Mouse (Mus musculus) liver, embryonic 15.5 days (tissue): ENCODE results near the gene Dnajc17. TPM values are rescaled to one million over a fixed set of nuclear protein-coding genes. Genes with fewer than 3 reads are reported as not detected.

ENCODE experiments used
- ATAC-seq: fragments of 200-750 bp; cut with Nextera tagmentation; 2 replicates; pipeline ENCODE4 v1.8.0; 2017; ENCODE audit warnings: moderate number of reproducible peaks, mild to moderate bottlenecking, moderate library complexity; ENCODE audit not compliant: insufficient read depth
- H3K27ac ChIP-seq: fragments of 300-500 bp; sonication (generic); replicated peaks from 2 replicates; pipeline ENCODE4 v1.5.1; 2015; ENCODE audit warnings: mild to moderate bottlenecking, inconsistent platforms
- H3K27me3 ChIP-seq: fragments of 300-500 bp; sonication (generic); 2 replicates; pipeline ENCODE4 v1.6.1; 2015; ENCODE audit warnings: mild to moderate bottlenecking, inconsistent platforms
- H3K36me3 ChIP-seq: fragments of 300-500 bp; sonication (generic); replicated peaks from 2 replicates; pipeline ENCODE4 v1.6.1; 2015; ENCODE audit warnings: moderate library complexity, mild to moderate bottlenecking, inconsistent platforms
- H3K4me1 ChIP-seq: fragments of 300-500 bp; sonication (generic); replicated peaks from 2 replicates; pipeline ENCODE4 v1.6.1; 2015; ENCODE audit warnings: inconsistent platforms
- H3K4me2 ChIP-seq: fragments of 300-500 bp; sonication (generic); 2 replicates; pipeline ENCODE4 v1.6.1; 2015; ENCODE audit warnings: moderate library complexity, mild to moderate bottlenecking, inconsistent platforms
- H3K4me3 ChIP-seq: fragments of 300-500 bp; sonication (generic); replicated peaks from 2 replicates; pipeline ENCODE4 v1.5.1; 2015; ENCODE audit warnings: mild to moderate bottlenecking, inconsistent platforms
- H3K9ac ChIP-seq: fragments of 300-500 bp; sonication (generic); 2 replicates; pipeline ENCODE4 v1.6.1; 2015; ENCODE audit warnings: moderate library complexity, mild to moderate bottlenecking, inconsistent platforms
- H3K9me3 ChIP-seq: fragments of 300-500 bp; sonication (generic); replicated peaks from 2 replicates; pipeline ENCODE4 v1.6.1; 2016; ENCODE audit warnings: inconsistent platforms
- WGBS: fragments of 180-500 bp; shearing (Covaris S2); methylation state at CpG from one replicate; pipeline ENCODE4 v1.1.7; 2015; ENCODE audit warnings: mixed read lengths; ENCODE audit not compliant: insufficient replicate concordance; 5-methylcytosine and 5-hydroxymethylcytosine counted together
- polyA plus RNA-seq: library from polyadenylated mRNA; unstranded; fragments of >200 nt; fragmentation: Nextera tagmentation; extraction: Ambion mirVana; gene quantifications from 2 replicates; pipeline ENCODE4 v1.2.1, GENCODE M21; 2015

Dnajc17 gene
- polyA plus RNA-seq, 1 experiment from 2014 or later, result 7.0 TPM

- Histone ChIP-seq H3K9me3 (no peaks in the 10 kb centered on the region), H3K4me3 (no peak overlapping the region), H3K9ac (0 out of 2 replicates have a peak overlapping the region, but pooled peaks have one; percentile 6), H3K27ac (peak overlapping the region; percentile 41; the same call in 1 of the 2 replicates), H3K4me1 (peaks cover 31% of the 10 kb centered on the region), H3K36me3 (0 out of 2 replicates have a peak, but pooled peaks cover 9% of the 10 kb centered on the region), H3K4me2 (peak overlapping the region; percentile 44), H3K27me3 (peaks cover 19% of the 10 kb centered on the region)
- ATAC-seq, result peak; percentile 58
- 6% methylated on average over 13 of the region's 13 CpGs for WGBS
These were observed 35.6 kb downstream of the Dnajc17 start for GRCm38 (mm10) chr2:119172862-119173576.

DNA sequence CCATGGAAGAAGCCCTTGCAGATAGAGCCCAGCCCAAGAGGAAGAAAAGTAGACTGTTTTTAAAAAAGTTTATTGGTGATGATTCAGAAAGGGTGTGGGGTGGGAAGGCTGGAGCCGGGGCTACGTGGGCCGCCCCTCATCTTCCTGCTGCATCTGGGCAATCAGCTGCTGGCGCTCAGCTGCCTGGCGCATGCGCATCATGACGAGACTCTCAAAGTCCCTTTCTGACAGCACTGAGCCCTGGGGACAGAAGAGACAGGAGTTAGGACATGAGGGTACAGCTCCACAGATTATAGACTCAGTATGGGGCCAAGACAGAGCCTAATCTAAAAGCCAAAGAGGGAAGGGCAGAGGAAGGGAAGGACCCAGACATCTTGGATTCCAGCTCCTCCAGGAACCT is 36.1 kb downstream of the Dnajc17 start:
- H3K4me3 ChIP-seq, result no peak overlapping the region
- H3K27me3 ChIP-seq, result peaks cover 25% of the 10 kb centered on the region
- H3K9me3 ChIP-seq, result no peaks in the 10 kb centered on the region
- 0 out of 2 replicates have a peak overlapping the region, but pooled peaks have one; percentile 41 for H3K27ac ChIP-seq
- WGBS, result 75% methylated on average over 7 of the region's 7 CpGs
- no peak for ATAC-seq
- 0 out of 2 replicates have a peak, but pooled peaks cover 9% of the 10 kb centered on the region for H3K36me3 ChIP-seq
- H3K4me1 ChIP-seq, result peaks cover 36% of the 10 kb centered on the region
- 0 out of 2 replicates have a peak overlapping the region, but pooled peaks have one; percentile 6 for H3K9ac ChIP-seq
- H3K4me2 ChIP-seq, result no peak overlapping the region

DNA sequence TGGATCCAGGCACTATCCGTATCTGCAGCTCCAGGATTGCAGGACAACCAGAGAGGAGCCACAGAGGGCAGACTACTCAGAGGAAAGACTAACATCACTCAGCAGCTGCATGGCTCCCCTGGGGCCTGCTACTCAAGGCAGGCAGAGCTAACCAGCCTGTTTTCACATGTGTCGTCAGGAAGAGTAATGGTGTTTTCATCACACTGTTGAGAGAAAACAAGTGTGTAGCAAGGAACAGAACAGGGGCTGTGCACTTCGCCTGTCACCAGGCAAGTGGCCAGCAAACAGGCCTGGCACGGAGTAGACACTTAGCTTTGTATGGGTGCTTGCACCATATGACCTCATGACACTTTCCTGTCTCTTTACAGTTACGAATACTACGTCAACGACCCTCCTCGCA is 37.0 kb downstream of the Dnajc17 start:
- peaks cover 45% of the 10 kb centered on the region for H3K4me1 ChIP-seq
- H3K9ac ChIP-seq, result no peak overlapping the region
- WGBS, result 73% methylated on average over 8 of the region's 8 CpGs
- no peaks in the 10 kb centered on the region for H3K9me3 ChIP-seq
- H3K36me3 ChIP-seq, result 0 out of 2 replicates have a peak, but pooled peaks cover 9% of the 10 kb centered on the region
- H3K27ac ChIP-seq, result no peak overlapping the region
- H3K4me3 ChIP-seq, result no peak overlapping the region
- no peak overlapping the region for H3K4me2 ChIP-seq
- peaks cover 33% of the 10 kb centered on the region for H3K27me3 ChIP-seq
- ATAC-seq, result no peak

- no peak overlapping the region for H3K27ac ChIP-seq
- no peaks in the 10 kb centered on the region for H3K9me3 ChIP-seq
- ATAC-seq, result no peak
- H3K4me2 ChIP-seq, result no peak overlapping the region
- WGBS, result 54% methylated on average over 2 of the region's 2 CpGs
- no peak overlapping the region for H3K4me3 ChIP-seq
- H3K4me1 ChIP-seq, result peaks cover 46% of the 10 kb centered on the region
- H3K27me3 ChIP-seq, result peaks cover 46% of the 10 kb centered on the region
- no peak overlapping the region for H3K9ac ChIP-seq
- 0 out of 2 replicates have a peak, but pooled peaks cover 9% of the 10 kb centered on the region for H3K36me3 ChIP-seq
These were observed 38.3 kb downstream of the Dnajc17 start for GRCm38 (mm10) chr2:119170282-119170681.

- Histone ChIP-seq H3K27ac (peak overlapping the region; percentile 55; the same call in 1 of the 2 replicates), H3K4me2 (peak overlapping the region; percentile 80), H3K36me3 (0 out of 2 replicates have a peak, but pooled peaks cover 9% of the 10 kb centered on the region), H3K4me1 (peaks cover 36% of the 10 kb centered on the region), H3K9me3 (no peaks in the 10 kb centered on the region), H3K4me3 (peak overlapping the region; percentile 60), H3K9ac (peak overlapping the region; percentile 52), H3K27me3 (peaks cover 65% of the 10 kb centered on the region)
- WGBS, result 3% methylated on average over 26 of the region's 26 CpGs
- no peak for ATAC-seq
These were observed 40.7 kb downstream of the Dnajc17 start for GRCm38 (mm10) chr2:119167866-119168256.

GRCm38 (mm10) chr2:119166901-119167865 is 41.4 kb downstream of the Dnajc17 start, which contains the start of gene Gchfr:
Gene Gchfr (plus strand): TSS chr2:119167773.
- Histone ChIP-seq H3K9ac (peak within 1 kb of the TSS; percentile 52), H3K4me1 (peaks cover 31% of the 10 kb centered on the region), H3K27me3 (peaks cover 65% of the 10 kb centered on the region), H3K4me3 (peak within 1 kb of the TSS; percentile 60), H3K9me3 (no peaks in the 10 kb centered on the region), H3K36me3 (0 out of 2 replicates have a peak, but pooled peaks cover 7% of the 10 kb centered on the region), H3K27ac (peak within 1 kb of the TSS; percentile 65), H3K4me2 (peak within 1 kb of the TSS; percentile 80)
- ATAC-seq, result peak; percentile 84
- WGBS, result 1% methylated on average over 60 of the region's 60 CpGs

DNA sequence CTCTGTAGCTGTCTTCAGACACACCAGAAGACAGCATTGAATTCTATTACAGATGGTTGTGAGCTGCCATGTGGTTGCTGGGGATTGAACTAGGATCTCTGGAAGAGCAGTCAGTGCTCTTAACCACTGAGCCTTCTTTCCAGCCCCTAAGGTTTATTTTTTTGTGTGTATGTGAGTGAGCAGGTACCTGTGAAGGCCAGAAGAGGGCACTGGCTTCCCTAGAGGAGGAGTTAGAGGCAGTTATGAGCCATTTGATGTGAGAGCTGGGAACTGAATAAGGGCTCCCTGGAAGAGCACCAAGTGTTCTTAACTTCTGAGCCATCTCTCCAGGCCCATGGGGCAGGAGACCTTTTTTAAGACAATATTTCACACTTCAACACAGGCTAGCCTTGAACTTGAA is 43.2 kb downstream of the Dnajc17 start:
- no peak overlapping the region for H3K9ac ChIP-seq
- no peak for ATAC-seq

DNA sequence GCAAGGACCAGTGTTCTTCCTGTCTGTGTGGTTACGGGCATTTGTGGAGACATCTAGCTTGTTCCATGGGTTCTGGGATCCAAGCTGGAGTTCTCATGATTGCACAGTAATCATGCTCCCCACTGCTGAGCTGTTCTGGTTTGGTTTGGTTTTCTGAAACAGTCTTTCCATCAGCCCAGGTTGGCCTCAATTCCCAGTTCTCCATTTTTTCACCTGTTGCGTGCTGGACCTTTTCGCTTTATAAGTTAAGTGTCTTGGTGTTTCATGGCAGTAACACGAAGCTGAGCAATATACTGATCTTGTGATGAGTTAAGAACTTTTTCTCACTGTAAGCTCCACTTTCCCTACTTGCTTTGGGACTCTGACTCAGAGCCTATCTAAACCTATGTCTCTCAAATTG is 44.6 kb downstream of the Dnajc17 start:
- Histone ChIP-seq H3K9me3 (no peaks in the 10 kb centered on the region), H3K4me2 (no peak overlapping the region), H3K27me3 (peaks cover 60% of the 10 kb centered on the region), H3K4me3 (no peak overlapping the region), H3K36me3 (no peaks in the 10 kb centered on the region), H3K27ac (no peak overlapping the region), H3K9ac (no peak overlapping the region), H3K4me1 (peaks cover 24% of the 10 kb centered on the region)
- 86% methylated on average over 4 of the region's 4 CpGs for WGBS
- no peak for ATAC-seq

More for the DNA sequence above, 43.2 kb downstream of the Dnajc17 start:
- Histone ChIP-seq H3K4me1 (peaks cover 27% of the 10 kb centered on the region), H3K4me3 (no peak overlapping the region), H3K36me3 (no peaks in the 10 kb centered on the region), H3K4me2 (no peak overlapping the region), H3K27ac (no peak overlapping the region), H3K9me3 (no peaks in the 10 kb centered on the region), H3K27me3 (peaks cover 65% of the 10 kb centered on the region)

DNA sequence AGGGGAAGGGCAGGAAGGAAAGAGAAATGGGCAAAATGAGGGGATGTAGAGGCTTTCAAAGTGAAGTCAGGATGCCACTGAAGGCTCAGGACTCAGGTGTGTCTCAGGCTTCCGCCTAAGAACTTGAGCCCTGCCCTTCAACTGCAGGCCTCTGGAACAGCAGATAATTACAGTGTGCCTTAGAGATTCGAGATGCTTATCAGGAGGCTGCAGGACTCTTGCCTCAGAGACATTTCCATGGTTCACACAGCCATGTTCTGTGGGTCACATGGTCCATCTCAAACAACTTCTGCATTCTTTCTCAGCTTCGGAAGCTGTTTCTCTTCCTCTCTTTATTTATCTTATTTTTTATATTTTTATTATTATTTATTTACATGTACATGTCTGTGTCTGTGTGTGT is 45.5 kb downstream of the Dnajc17 start:
- Histone ChIP-seq H3K27ac (no peak overlapping the region), H3K27me3 (peaks cover 52% of the 10 kb centered on the region), H3K4me3 (no peak overlapping the region), H3K4me1 (peaks cover 23% of the 10 kb centered on the region), H3K9me3 (no peaks in the 10 kb centered on the region), H3K4me2 (peak overlapping the region; percentile 15; the same call in 1 of the 2 replicates), H3K9ac (no peak overlapping the region), H3K36me3 (no peaks in the 10 kb centered on the region)
- 0 out of 2 replicates have a peak, but pooled peaks have one; percentile 5 for ATAC-seq
- 10% methylated on average over 3 of the region's 3 CpGs for WGBS

- no peaks in the 10 kb centered on the region for H3K36me3 ChIP-seq
- no peak overlapping the region for H3K27ac ChIP-seq
- H3K4me1 ChIP-seq, result peaks cover 16% of the 10 kb centered on the region
- ATAC-seq, result no peak
- WGBS, result 58% methylated on average over 2 of the region's 2 CpGs
- H3K4me2 ChIP-seq, result no peak overlapping the region
- H3K9me3 ChIP-seq, result no peaks in the 10 kb centered on the region
- no peak overlapping the region for H3K9ac ChIP-seq
- peaks cover 33% of the 10 kb centered on the region for H3K27me3 ChIP-seq
- H3K4me3 ChIP-seq, result no peak overlapping the region
These were observed 47.3 kb downstream of the Dnajc17 start for GRCm38 (mm10) chr2:119161247-119161646.

GRCm38 (mm10) chr2:119157836-119158235 is 50.8 kb downstream of the Dnajc17 start:
- H3K36me3 ChIP-seq, result peaks cover 20% of the 10 kb centered on the region
- H3K27ac ChIP-seq, result peak overlapping the region; percentile 98; the same call in 1 of the 2 replicates
- H3K27me3 ChIP-seq, result peaks cover 4% of the 10 kb centered on the region; the same call in 1 of the 2 replicates
- H3K9me3 ChIP-seq, result no peaks in the 10 kb centered on the region
- H3K4me2 ChIP-seq, result peak overlapping the region; percentile 78
- no peak overlapping the region for H3K9ac ChIP-seq
- no peak overlapping the region for H3K4me3 ChIP-seq
- no peak for ATAC-seq
- peaks cover 41% of the 10 kb centered on the region for H3K4me1 ChIP-seq
